Mouse (Mus musculus) bone marrow, adult 2 months (tissue): ENCODE results near the gene Rfx2.

Source experiments
- CTCF ChIP-seq: fragments of 200-500 bp; IDR thresholded peaks from 2 replicates; pipeline ENCODE4 v1.5.1; 2011; ENCODE audit warnings: low read length, control low read depth; ENCODE audit not compliant: control insufficient read depth, insufficient read depth
- POLR2A ChIP-seq: fragments of 200-500 bp; IDR thresholded peaks from 2 replicates; pipeline ENCODE4 v1.6.1; 2011; ENCODE audit warnings: low read depth, mild to moderate bottlenecking, control low read depth, low read length, borderline replicate concordance; ENCODE audit not compliant: control insufficient read depth

GRCm38 (mm10) chr17:56858216-56858615 is 27.4 kb upstream of the Rfx2 start:
- TF ChIP-seq CTCF (peak; percentile 97), POLR2A (no peak)
